Mouse (Mus musculus) hindbrain, postnatal 0 days (tissue): Measurements from ENCODE around the gene Dapk1. TPM values are rescaled to one million over a fixed set of nuclear protein-coding genes. Genes with fewer than 3 reads are reported as not detected.

ENCODE experiments used
- ATAC-seq: fragments of 200-750 bp; cut with Nextera tagmentation; 2 replicates; pipeline ENCODE4 v1.8.0; 2017; ENCODE audit warnings: mild to moderate bottlenecking, moderate TSS enrichment, moderate library complexity
- DNase-seq: peaks from one replicate; pipeline ENCODE4 v3.0.0-alpha.2; 2015; ENCODE audit warnings: low spot score
- H3K27ac ChIP-seq: fragments of 300-500 bp; sonication (generic); 2 replicates; pipeline ENCODE4 v1.5.1; 2014; ENCODE audit warnings: mild to moderate bottlenecking
- H3K27me3 ChIP-seq: fragments of 300-500 bp; sonication (generic); 2 replicates; pipeline ENCODE4 v1.6.1; 2014; ENCODE audit warnings: low read length, mixed read lengths; ENCODE audit not compliant: insufficient read depth
- H3K36me3 ChIP-seq: fragments of 300-500 bp; sonication (generic); 2 replicates; pipeline ENCODE4 v1.6.1; 2014; ENCODE audit warnings: low read length, mixed read lengths; ENCODE audit not compliant: insufficient read depth
- H3K4me1 ChIP-seq: fragments of 300-500 bp; sonication (generic); 2 replicates; pipeline ENCODE4 v1.6.1; 2014; ENCODE audit warnings: antibody characterized with exemption, low read length, mixed read lengths; ENCODE audit not compliant: insufficient read depth
- H3K4me2 ChIP-seq: fragments of 300-500 bp; sonication (generic); 2 replicates; pipeline ENCODE4 v1.6.1; 2014; ENCODE audit warnings: low read depth, mild to moderate bottlenecking, low read length, moderate library complexity, mixed read lengths
- H3K4me3 ChIP-seq: fragments of 300-500 bp; sonication (generic); 2 replicates; pipeline ENCODE4 v1.5.1; 2014; ENCODE audit warnings: low read length
- H3K9ac ChIP-seq: fragments of 300-500 bp; sonication (generic); replicated peaks from 2 replicates; pipeline ENCODE4 v1.6.1; 2014; ENCODE audit warnings: mild to moderate bottlenecking, low read length, moderate library complexity, mixed read lengths
- H3K9me3 ChIP-seq: fragments of 300-500 bp; sonication (generic); 2 replicates; pipeline ENCODE4 v1.6.1; 2016; ENCODE audit warnings: low read length, mixed read lengths
- CTCF ChIP-seq: IDR thresholded peaks from 2 replicates; pipeline ENCODE4 v1.5.1; 2016; ENCODE audit warnings: antibody characterized with exemption, control low read depth, low read depth
- WGBS: fragments of 180-500 bp; shearing (Covaris S2); extraction: QIAGEN DNeasy Blood & Tissue Kit; methylation state at CpG from one replicate; pipeline ENCODE4 v1.1.7; 2014; 5-methylcytosine and 5-hydroxymethylcytosine counted together
- polyA plus RNA-seq: library from polyadenylated mRNA; unstranded; fragments of >200 nt; fragmentation: Nextera tagmentation; extraction: Ambion mirVana; gene quantifications from 2 replicates; pipeline ENCODE4 v1.2.1, GENCODE M21; 2015
- total RNA-seq: library from RNA; depleted of rRNA; stranded (reverse); fragments of >200 nt; gene quantifications from 2 replicates; pipeline ENCODE4 v1.2.3, GENCODE M21; 2014

Dapk1 gene
- total and polyA plus RNA-seq, 2 experiments from 2014 or later = 25.7 to 63.1 TPM

GRCm38 (mm10) chr13:60696741-60697140 is 95.0 kb downstream of the Dapk1 start:
- WGBS = 39% methylated on average over 8 of the region's 8 CpGs
- TF ChIP-seq CTCF = no peak
- DNase-seq (peak; percentile 52), ATAC-seq (0 out of 2 replicates have a peak, but pooled peaks have one; percentile 25)
- H3K4me2 ChIP-seq = no peak overlapping the region
- H3K36me3 ChIP-seq = peaks cover 5% of the 10 kb centered on the region; the same call in 1 of the 2 replicates
- H3K9me3 ChIP-seq = no peaks in the 10 kb centered on the region
- no peaks in the 10 kb centered on the region for H3K27me3 ChIP-seq
- peak overlapping the region; percentile 48; the same call in 1 of the 2 replicates for H3K27ac ChIP-seq
- H3K4me3 ChIP-seq = no peak overlapping the region
- peaks cover 5% of the 10 kb centered on the region; the same call in 1 of the 2 replicates for H3K4me1 ChIP-seq
- H3K9ac ChIP-seq = 0 out of 2 replicates have a peak overlapping the region, but pooled peaks have one; percentile 21

- Histone ChIP-seq H3K27ac (no peak overlapping the region), H3K4me1 (peaks cover 5% of the 10 kb centered on the region; the same call in 1 of the 2 replicates), H3K4me2 (no peak overlapping the region), H3K27me3 (no peaks in the 10 kb centered on the region), H3K4me3 (no peak overlapping the region), H3K36me3 (peaks cover 5% of the 10 kb centered on the region; the same call in 1 of the 2 replicates), H3K9me3 (no peaks in the 10 kb centered on the region), H3K9ac (no peak overlapping the region)
- WGBS = 89% methylated on average over 2 of the region's 2 CpGs
- ATAC-seq (no peak), DNase-seq (no peak)
- no peak for TF ChIP-seq CTCF
Observed at GRCm38 (mm10) chr13:60698021-60698420, 96.3 kb downstream of the Dapk1 start.

GRCm38 (mm10) chr13:60701671-60702171 is 100.0 kb downstream of the Dapk1 start:
- DNase-seq (no peak), ATAC-seq (no peak)
- Histone ChIP-seq H3K9me3 (no peaks in the 10 kb centered on the region), H3K4me2 (no peak overlapping the region), H3K4me1 (0 out of 2 replicates have a peak, but pooled peaks cover 1% of the 10 kb centered on the region), H3K9ac (no peak overlapping the region), H3K27ac (no peak overlapping the region), H3K4me3 (no peak overlapping the region), H3K27me3 (no peaks in the 10 kb centered on the region), H3K36me3 (peaks cover 5% of the 10 kb centered on the region; the same call in 1 of the 2 replicates)
- 76% methylated on average over 12 of the region's 12 CpGs for WGBS
- no peak for TF ChIP-seq CTCF

- H3K27me3 ChIP-seq = no peaks in the 10 kb centered on the region
- H3K9ac ChIP-seq = no peak overlapping the region
- no peaks in the 10 kb centered on the region for H3K36me3 ChIP-seq
- no peaks in the 10 kb centered on the region for H3K9me3 ChIP-seq
- peak overlapping the region; percentile 74 for H3K27ac ChIP-seq
- H3K4me1 ChIP-seq = peaks cover 11% of the 10 kb centered on the region; the same call in 1 of the 2 replicates
- no peak overlapping the region for H3K4me3 ChIP-seq
- WGBS = 50% methylated on average over 16 of the region's 16 CpGs
- no peak overlapping the region for H3K4me2 ChIP-seq
- no peak for TF ChIP-seq CTCF
- DNase-seq = peak; percentile 79
- ATAC-seq = peak; percentile 76
Observed at GRCm38 (mm10) chr13:60707541-60708468, 106.1 kb downstream of the Dapk1 start.

- H3K27ac ChIP-seq = no peak overlapping the region
- H3K4me1 ChIP-seq = peaks cover 11% of the 10 kb centered on the region; the same call in 1 of the 2 replicates
- H3K4me3 ChIP-seq = no peak overlapping the region
- ATAC-seq (no peak), DNase-seq (no peak)
- no peaks in the 10 kb centered on the region for H3K9me3 ChIP-seq
- no peaks in the 10 kb centered on the region for H3K36me3 ChIP-seq
- H3K9ac ChIP-seq = no peak overlapping the region
- WGBS = 66% methylated on average over 6 of the region's 6 CpGs
- H3K27me3 ChIP-seq = no peaks in the 10 kb centered on the region
- no peak for TF ChIP-seq CTCF
- H3K4me2 ChIP-seq = no peak overlapping the region
Observed at GRCm38 (mm10) chr13:60709136-60709535, 107.4 kb downstream of the Dapk1 start.

- Histone ChIP-seq H3K36me3 (no peaks in the 10 kb centered on the region), H3K4me1 (peaks cover 11% of the 10 kb centered on the region; the same call in 1 of the 2 replicates), H3K9me3 (no peaks in the 10 kb centered on the region), H3K9ac (no peak overlapping the region), H3K27ac (no peak overlapping the region), H3K27me3 (no peaks in the 10 kb centered on the region), H3K4me2 (no peak overlapping the region), H3K4me3 (no peak overlapping the region)
- 74% methylated on average over 3 of the region's 3 CpGs for WGBS
- no peak for DNase-seq
- no peak for ATAC-seq
- no peak for TF ChIP-seq CTCF
Observed at GRCm38 (mm10) chr13:60710963-60711362, 109.2 kb downstream of the Dapk1 start.
